Mouse (Mus musculus) testis, postnatal 10 days (tissue): Measurements from ENCODE around the gene Arhgap42.

Source experiments
- DNase-seq: peaks from one replicate; pipeline ENCODE4 v3.0.0; 2021; ENCODE audit warnings: low spot score

Arhgap42 gene

DNA sequence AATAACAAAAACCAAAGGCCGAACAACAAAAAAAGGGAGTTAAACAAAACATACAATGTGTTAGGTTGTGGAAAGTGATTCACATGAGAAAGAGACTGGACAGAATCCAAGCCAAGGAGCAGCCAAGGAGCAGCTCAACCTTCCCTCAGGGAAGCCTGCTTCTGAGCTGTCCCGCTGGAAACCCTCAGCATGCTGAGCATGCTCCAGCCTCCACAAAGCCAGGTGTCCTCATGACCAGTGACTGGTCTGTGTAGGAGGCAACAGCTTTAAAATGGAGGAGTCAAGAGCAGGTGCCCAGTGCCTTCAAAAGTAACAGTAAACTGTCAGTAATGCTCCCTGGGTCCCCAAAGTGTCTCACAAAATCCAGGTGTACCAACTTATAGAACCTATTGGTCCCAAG is 28.4 kb downstream of the Arhgap42 start:
- DNase-seq = no peak

DNA sequence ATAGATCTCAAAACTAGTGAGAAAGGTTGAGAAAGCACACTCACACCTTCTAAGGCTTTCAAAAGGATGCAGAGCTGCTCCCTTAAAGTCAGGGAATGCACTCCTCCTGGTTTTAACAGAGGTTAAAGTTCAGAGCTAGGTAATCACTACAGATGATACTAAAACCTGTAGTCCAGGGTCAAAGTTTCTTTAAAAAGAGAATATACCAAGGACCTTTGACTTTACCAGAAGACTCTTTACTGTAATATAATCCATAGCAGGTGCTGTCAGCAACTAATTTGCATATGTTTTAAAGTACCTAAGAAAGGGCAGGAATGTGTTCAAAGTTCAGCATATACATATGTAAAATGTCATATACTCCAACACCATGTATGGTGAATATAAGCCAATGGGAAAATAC is 30.7 kb downstream of the Arhgap42 start:
- DNase-seq = no peak

DNA sequence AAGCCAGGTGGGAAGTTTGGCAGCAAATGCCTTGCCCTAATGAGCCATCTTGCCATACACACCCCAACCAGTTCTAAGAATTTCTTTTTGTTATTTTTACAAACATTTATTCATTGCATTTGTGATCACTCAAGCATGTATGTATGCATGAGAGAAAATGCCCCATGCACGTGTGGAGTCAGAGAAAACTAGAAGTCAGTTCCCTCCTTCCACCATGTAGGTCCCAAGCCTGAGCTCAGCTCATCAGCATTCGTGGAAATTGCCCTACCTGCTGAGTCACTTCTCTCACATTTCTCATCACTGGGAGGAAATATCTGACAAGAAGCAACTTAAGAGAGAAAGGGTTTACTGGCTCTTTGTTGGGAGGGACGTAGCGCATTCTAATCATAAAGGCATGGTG is 31.6 kb downstream of the Arhgap42 start:
- no peak for DNase-seq

GRCm38 (mm10) chr9:9200827-9201388 is 38.0 kb downstream of the Arhgap42 start:
- DNase-seq = no peak

DNA sequence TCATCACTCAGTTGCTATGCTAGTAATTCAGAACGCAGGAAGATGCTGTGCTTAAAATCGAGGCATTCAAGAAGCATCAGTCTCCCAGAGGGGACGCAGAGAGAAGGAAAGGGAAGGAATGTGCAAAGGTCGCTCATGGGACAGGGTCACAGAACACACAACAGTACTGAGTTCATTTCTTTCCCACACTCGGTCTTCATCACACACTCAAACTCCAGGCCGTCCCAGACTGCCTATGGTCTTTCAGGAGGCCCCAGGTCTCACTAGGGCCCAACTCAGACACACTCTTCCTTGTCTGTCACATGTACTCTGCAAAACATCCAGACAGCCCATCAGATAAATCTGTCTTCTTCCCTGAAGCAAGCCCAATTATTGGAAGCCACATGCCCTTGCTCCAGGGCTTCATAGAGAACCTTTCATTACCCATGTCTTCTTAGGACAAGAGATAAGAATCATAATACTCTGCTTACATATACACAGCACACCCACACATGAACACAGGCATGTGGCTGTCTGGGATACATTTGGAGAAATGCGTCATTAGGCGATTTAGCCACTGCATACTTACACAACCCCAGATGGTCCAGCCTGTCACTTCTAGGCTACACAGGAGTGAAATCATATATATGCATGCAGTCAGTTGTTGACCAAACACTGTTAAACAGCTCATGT is 39.6 kb downstream of the Arhgap42 start:
- no peak for DNase-seq

GRCm38 (mm10) chr9:9198645-9199044 is 40.3 kb downstream of the Arhgap42 start:
- DNase-seq = no peak

DNA sequence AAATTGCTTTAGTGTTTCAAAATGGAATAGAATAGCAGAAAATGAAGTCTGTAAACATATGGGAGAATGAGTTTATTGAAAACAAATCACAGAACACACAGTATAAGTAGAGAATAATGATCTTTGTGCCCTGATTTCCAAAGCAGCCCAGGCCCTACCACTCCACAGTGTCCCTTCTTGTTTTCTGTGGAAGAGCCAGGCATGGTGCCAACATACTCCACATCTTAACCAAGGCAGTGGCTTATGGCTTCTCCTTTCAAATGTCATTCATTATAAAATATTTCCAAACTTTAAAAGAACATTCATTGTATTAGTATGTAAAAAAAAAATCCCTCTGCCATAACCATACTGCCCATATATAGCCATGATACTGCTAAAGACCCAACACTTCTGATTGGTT is 42.9 kb downstream of the Arhgap42 start:
- DNase-seq = no peak

- DNase-seq = no peak
These were observed 44.4 kb downstream of the Arhgap42 start for GRCm38 (mm10) chr9:9194496-9194895.

DNA sequence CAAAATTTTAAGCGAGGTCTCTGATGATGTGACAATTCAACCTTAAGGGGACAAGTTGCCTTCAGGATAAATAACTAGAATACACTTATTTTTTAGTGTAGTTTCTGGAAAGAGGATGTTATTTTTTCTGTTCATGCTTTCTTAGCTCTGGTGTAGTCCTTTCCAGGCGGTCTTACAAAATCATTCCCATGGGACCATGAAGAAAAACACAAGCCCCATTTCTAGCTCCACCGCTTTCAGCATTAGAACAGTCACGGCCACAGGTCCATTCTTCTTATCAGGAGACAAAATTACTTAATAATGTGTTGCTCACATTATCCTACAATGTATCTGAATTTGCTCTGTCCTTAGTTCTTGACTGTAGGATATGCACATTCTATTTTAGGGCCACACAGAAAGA is 46.2 kb downstream of the Arhgap42 start:
- no peak for DNase-seq

- no peak for DNase-seq
These were observed 48.1 kb downstream of the Arhgap42 start for GRCm38 (mm10) chr9:9190835-9191234.

DNA sequence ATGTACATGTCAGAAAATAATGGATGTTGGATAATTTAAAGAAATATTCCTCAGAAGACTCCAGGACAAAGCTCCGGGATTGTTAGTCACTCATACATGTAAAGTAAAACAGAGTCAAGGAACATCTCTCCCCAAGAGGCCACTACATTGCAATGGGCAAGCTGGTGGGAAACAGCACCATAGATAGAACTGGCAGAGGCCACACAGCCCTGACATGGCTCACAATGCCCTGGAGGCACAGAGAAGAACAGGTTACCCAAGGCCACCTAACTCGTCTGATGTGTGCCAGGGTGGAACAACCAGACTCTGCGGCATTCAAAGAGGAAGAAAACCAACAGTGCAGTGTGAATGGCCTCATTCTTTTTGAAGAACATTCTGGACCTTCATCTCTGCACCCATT is 50.7 kb downstream of the Arhgap42 start:
- no peak for DNase-seq

GRCm38 (mm10) chr9:9177745-9178144 is 61.2 kb downstream of the Arhgap42 start:
- DNase-seq = no peak

DNA sequence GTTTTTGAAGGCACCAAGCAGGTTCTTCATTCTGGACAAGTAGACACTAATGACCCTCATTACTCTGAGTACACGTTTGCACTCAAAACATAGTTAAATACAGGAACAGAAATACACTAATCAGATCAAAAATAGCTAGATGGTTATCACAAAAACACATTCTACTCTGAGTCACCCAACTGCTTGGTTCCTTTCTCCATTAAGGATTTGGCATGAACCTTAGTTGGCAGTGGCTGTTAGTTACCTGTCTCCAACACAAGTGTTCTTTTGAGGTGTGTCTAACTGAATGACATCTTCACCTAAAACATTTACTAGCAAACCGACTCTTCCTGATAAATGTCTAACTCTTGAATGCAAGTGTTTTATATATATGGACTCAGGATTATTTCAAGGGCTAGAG is 64.0 kb downstream of the Arhgap42 start:
- no peak for DNase-seq

DNA sequence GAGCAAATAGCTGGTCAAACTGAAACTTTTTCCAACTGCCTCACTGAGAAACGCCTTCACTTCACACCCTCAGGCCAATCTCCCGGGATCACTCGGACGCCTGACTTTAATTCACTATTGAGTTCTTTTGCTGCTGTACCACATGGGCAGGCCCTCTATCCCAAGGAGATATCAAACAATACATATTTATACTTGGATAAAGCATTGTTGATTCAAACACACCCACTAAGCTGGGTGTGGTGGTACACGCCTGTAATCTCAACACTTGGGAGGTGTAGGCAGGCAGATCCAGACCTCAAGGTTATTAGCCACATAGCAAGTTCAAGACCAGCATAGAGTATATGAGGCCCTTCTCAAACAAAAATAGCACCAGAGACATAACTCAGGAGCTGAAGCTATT is 64.7 kb downstream of the Arhgap42 start:
- no peak for DNase-seq

DNA sequence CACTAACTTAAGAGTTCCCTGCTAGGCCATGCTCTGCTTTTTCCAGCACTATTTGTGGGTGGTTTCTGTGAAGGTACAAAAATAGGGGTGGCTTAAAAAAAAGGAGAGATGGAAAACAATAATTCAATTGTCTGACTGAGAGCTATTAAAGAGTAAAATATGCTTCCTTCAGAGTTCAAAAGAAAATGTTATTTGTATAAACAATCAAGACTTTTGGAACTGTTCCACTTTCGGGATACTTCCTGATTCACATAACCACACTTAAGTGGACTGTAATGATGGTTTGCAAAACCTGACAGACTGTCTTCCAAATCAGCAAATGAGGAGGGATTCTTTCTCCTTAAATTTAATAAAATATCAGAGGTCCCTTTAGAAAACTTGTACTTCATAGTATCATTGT is 65.8 kb downstream of the Arhgap42 start:
- DNase-seq = no peak

- no peak for DNase-seq
These were observed 67.6 kb downstream of the Arhgap42 start for GRCm38 (mm10) chr9:9171146-9171816.

GRCm38 (mm10) chr9:9165641-9166063 is 73.2 kb downstream of the Arhgap42 start:
- DNase-seq = peak; percentile 42

- no peak for DNase-seq
These were observed 78.2 kb downstream of the Arhgap42 start for GRCm38 (mm10) chr9:9160736-9161135.

- no peak for DNase-seq
These were observed 80.7 kb downstream of the Arhgap42 start for GRCm38 (mm10) chr9:9158241-9158640.

DNA sequence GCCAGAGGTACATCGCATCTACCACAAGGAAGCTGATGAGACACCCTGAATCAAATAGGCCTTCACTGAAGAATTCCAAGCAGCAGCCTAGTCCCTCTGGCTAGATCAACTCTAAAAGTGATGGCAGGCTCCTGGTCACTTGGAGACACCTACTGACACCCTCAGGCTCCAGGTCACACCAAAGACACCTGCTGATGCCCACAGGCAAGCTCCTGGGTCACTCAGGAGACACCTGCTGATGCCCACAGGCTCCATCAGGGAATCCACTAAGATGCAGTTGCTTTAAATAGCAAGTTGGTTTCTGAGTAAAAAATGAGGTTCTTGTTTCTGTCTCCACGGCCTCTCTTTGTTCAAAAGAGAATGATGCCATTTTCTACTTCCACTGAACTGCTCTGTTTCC is 81.5 kb downstream of the Arhgap42 start:
- DNase-seq = no peak

GRCm38 (mm10) chr9:9154636-9155035 is 84.3 kb downstream of the Arhgap42 start:
- no peak for DNase-seq

DNA sequence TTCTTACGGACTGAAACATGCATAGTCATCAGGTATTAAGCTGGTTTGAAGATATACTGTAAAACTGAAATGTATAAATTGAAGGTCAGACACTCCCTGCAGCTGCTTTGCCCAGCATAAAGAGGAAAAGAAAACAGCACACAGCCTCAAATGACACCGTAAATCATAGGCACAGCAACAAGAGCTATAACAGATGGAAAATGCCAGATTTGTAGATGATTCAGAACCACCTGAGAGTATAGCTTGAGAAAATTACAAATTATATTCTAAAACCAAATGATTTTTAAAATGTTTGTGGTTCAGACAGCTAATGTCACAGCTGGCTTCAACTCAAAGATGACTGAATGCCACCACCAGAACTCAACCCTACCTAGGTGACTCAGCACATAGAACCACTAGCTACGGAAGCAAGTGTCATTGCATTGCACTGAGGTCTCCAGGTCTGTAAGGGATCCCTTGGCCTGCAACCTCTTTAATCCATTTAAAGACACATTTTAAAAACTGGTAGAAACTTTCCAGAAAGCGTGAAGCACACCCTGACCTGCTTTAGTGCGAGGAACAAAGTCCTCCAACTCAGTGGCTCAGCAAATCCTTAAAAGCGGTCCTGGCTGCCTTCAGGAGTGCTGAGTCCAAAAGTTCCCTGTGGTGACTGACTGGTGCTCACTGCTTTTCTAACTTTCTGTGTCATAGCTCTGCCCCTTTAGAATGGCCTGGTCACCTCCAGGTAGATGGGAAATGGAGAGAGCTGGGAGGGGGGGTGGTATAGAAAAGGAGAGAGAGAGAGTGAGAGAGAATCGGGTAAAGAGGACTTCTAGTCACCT is 94.4 kb downstream of the Arhgap42 start:
- DNase-seq = no peak

GRCm38 (mm10) chr9:9143102-9143501 is 95.8 kb downstream of the Arhgap42 start:
- no peak for DNase-seq
